In the genomic region with DNA sequence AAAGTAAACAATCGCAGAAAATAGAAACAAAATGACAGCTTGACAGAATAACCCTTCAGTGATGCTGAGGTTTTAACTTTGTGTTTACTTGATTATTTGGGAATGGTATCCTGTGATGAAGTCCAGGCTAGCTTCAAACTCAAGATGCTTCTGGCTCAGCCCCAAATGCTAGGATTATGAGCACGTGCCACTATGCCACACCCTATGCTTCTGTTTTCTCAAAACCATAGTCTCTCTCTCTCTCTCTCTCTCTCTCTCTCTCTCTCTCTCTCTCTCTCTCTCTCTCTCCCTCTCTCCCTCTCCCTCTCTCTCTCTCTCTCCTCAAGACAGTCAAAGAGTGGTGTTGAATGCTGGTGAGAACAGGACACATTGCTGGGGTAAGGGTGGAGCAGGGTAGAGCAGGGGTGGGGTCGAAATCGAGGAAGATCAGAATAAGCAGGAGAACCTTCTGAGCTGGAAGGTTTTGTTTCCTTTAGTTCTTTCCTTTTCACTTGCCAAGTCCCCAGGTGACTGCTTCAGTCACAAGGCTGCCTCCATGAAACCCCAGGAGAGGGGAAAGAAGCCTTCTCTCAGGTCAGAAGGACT, we compare ENCODE assay signal across 19 mouse cellular contexts.
DNase-seq lines count a peak whose midpoint lies in the region; ATAC-seq and TF ChIP-seq lines count a peak whose summit lies in the region.
"Had no signal": no experiment of that assay in that cellular context is flagged by ENCODE, and none has a peak within 500 bp of the region (broad histone marks: within the 10 kb centered on the region; RNA-seq: fewer than 3 reads in every experiment).

No protein-coding gene starts in this region.

- no peaks in the 10 kb centered on the region for H3K27me3 ChIP-seq in intestine, embryonic 16.5 days (replicated peaks; ENCODE audit: control insufficient read depth, insufficient read depth, low read length)
- H3K27me3 ChIP-seq in intestine, embryonic 15.5 days (replicated peaks): no peaks in the 10 kb centered on the region
- H3K27me3 ChIP-seq in MEL (ENCODE audit: control insufficient read depth in 1 of 2, insufficient read depth in 2 of 2, low read length in 2 of 2): peaks cover 0 to 2% of the 10 kb centered on the region in 2 experiments; a peak in 1 of 4 replicates
- no peaks in the 10 kb centered on the region for H3K27me3 ChIP-seq in liver, embryonic 13.5 days
- H3K27me3 ChIP-seq: embryonic facial prominence, embryonic 13.5 days; hindbrain, embryonic 12.5 days; neural tube, embryonic 15.5 days had no signal

- no peak for TF ChIP-seq EP300 in MEL (IDR thresholded peaks at IDR 0.05; ENCODE audit: low read depth in 1 of 2, low read length in 2 of 2)

- no peak for ATAC-seq in intestine, embryonic 16.5 days
- no peak for ATAC-seq in intestine, embryonic 15.5 days
- ATAC-seq in liver, embryonic 13.5 days (ENCODE audit: low read depth): peak; percentile 81
- 0 out of 2 replicates have a peak, but pooled peaks have one; percentile 34 for ATAC-seq in megakaryocyte-erythroid progenitor cell, adult 5-6 weeks (replicated peaks; ENCODE audit: low FRiP score, low TSS enrichment, poor library complexity, severe bottlenecking)
- ATAC-seq: forebrain, postnatal 0 days; inflammation-experienced regulatory T-cells, adult 6 months; midbrain, embryonic 16.5 days had no signal

- no peak overlapping the region for H3K4me3 ChIP-seq in intestine, embryonic 16.5 days (ENCODE audit: low read length)
- no peak overlapping the region for H3K4me3 ChIP-seq in intestine, embryonic 15.5 days (replicated peaks)
- H3K4me3 ChIP-seq in MEL (ENCODE audit: control insufficient read depth in 1 of 2, insufficient read depth in 1 of 2, low read depth in 2 of 2, low read length in 2 of 2): no peak overlapping the region
- no peak overlapping the region for H3K4me3 ChIP-seq in liver, embryonic 13.5 days (replicated peaks)
- H3K4me3 ChIP-seq: embryonic facial prominence, embryonic 13.5 days; forebrain, embryonic 10.5 days; hindbrain, embryonic 12.5 days; limb, embryonic 10.5 days; neural tube, embryonic 15.5 days had no signal

- no peaks in the 10 kb centered on the region for H3K9me3 ChIP-seq in intestine, embryonic 16.5 days (ENCODE audit: control insufficient read depth, low read length)
- no peaks in the 10 kb centered on the region for H3K9me3 ChIP-seq in intestine, embryonic 15.5 days
- no peaks in the 10 kb centered on the region for H3K9me3 ChIP-seq in MEL (replicated peaks; ENCODE audit: insufficient read depth, low read length)
- H3K9me3 ChIP-seq in liver, embryonic 13.5 days (replicated peaks): no peaks in the 10 kb centered on the region
- H3K9me3 ChIP-seq: embryonic facial prominence, embryonic 13.5 days; forebrain, embryonic 10.5 days; hindbrain, embryonic 12.5 days; limb, embryonic 10.5 days; neural tube, embryonic 15.5 days had no signal

- DNase-seq in MEL (ENCODE audit: low read depth, low spot score): no peak
- no peak for DNase-seq in liver, embryonic 13.5 days
- no peak for DNase-seq in gastrocnemius, postnatal 10 days
- no peak for DNase-seq in embryo, embryonic 11 days
- no peak for DNase-seq in cerebellum, adult 18-20 months
- DNase-seq: cerebellum, adult 8-10 months; forebrain, postnatal 0 days; thymus, postnatal 4 days had no signal

- H3K4me2 ChIP-seq in intestine, embryonic 16.5 days (ENCODE audit: low read depth, low read length): no peak overlapping the region
- no peak overlapping the region for H3K4me2 ChIP-seq in intestine, embryonic 15.5 days (replicated peaks)
- H3K4me2 ChIP-seq in liver, embryonic 13.5 days: peak overlapping the region; percentile 34
- H3K4me2 ChIP-seq: embryonic facial prominence, embryonic 13.5 days; heart, embryonic 11.5 days; hindbrain, embryonic 12.5 days; neural tube, embryonic 15.5 days had no signal

- 62% methylated on average over 4 of the region's 4 CpGs for WGBS in intestine, embryonic 16.5 days
- WGBS in intestine, embryonic 15.5 days: 70% methylated on average over 4 of the region's 4 CpGs
- WGBS in liver, embryonic 13.5 days (ENCODE audit: insufficient replicate concordance): 42% methylated on average over 4 of the region's 4 CpGs

- TF ChIP-seq POLR2A in MEL (IDR thresholded peaks at IDR 0.05; ENCODE audit: control insufficient read depth in 1 of 2, insufficient read depth in 1 of 2, low read depth in 1 of 2, low read length in 2 of 2, poor library complexity in 1 of 2): no peak

- peaks cover 3% of the 10 kb centered on the region; the same call in 1 of the 2 replicates for H3K4me1 ChIP-seq in intestine, embryonic 16.5 days (ENCODE audit: control insufficient read depth, insufficient read depth, low read length)
- peaks cover 13% of the 10 kb centered on the region; the same call in 1 of the 2 replicates for H3K4me1 ChIP-seq in intestine, embryonic 15.5 days (replicated peaks)
- H3K4me1 ChIP-seq in MEL (ENCODE audit: control insufficient read depth in 1 of 2, insufficient read depth in 2 of 2, low read length in 2 of 2): peaks cover 22 to 27% of the 10 kb centered on the region in 2 experiments
- peaks cover 42% of the 10 kb centered on the region for H3K4me1 ChIP-seq in liver, embryonic 13.5 days (replicated peaks)
- H3K4me1 ChIP-seq: embryonic facial prominence, embryonic 13.5 days; forebrain, embryonic 10.5 days; neural tube, embryonic 15.5 days had no signal

- no peak for TF ChIP-seq CTCF in MEL (IDR thresholded peaks at IDR 0.05 in 2 of 3, conservative IDR thresholded peaks at IDR 0.05 in 1 of 3; ENCODE audit: control insufficient read depth in 1 of 3, insufficient read depth in 1 of 3, low read depth in 2 of 3, low read length in 3 of 3, poor library complexity in 1 of 3, severe bottlenecking in 1 of 3)

- no peak for TF ChIP-seq RAD21 in MEL (IDR thresholded peaks at IDR 0.05; ENCODE audit: low read depth, low read length)

- H3K36me3 ChIP-seq in intestine, embryonic 16.5 days (ENCODE audit: control insufficient read depth, insufficient read depth, low read length): no peaks in the 10 kb centered on the region
- H3K36me3 ChIP-seq in intestine, embryonic 15.5 days: no peaks in the 10 kb centered on the region
- peaks cover 0 to 24% of the 10 kb centered on the region in 2 experiments; a peak in 2 of 4 replicates for H3K36me3 ChIP-seq in MEL (ENCODE audit: control insufficient read depth in 1 of 2, insufficient read depth in 2 of 2, low read length in 2 of 2)
- no peaks in the 10 kb centered on the region for H3K36me3 ChIP-seq in liver, embryonic 13.5 days
- H3K36me3 ChIP-seq: embryonic facial prominence, embryonic 13.5 days; forebrain, embryonic 10.5 days; hindbrain, embryonic 12.5 days; limb, embryonic 10.5 days; neural tube, embryonic 15.5 days had no signal

- H3K27ac ChIP-seq in intestine, embryonic 16.5 days (ENCODE audit: low read length): peak overlapping the region; percentile 28
- H3K27ac ChIP-seq in intestine, embryonic 15.5 days: no peak overlapping the region
- H3K27ac ChIP-seq in MEL (ENCODE audit: control insufficient read depth, low read depth, low read length): no peak overlapping the region
- H3K27ac ChIP-seq in liver, embryonic 13.5 days: peak overlapping the region; percentile 65
- H3K27ac ChIP-seq: embryonic facial prominence, embryonic 13.5 days; forebrain, embryonic 10.5 days; hindbrain, embryonic 12.5 days; limb, embryonic 10.5 days; neural tube, embryonic 15.5 days had no signal

- H3K79me2 ChIP-seq in MEL (ENCODE audit: control insufficient read depth, insufficient read depth, low read length, poor library complexity): no peaks in the 10 kb centered on the region

- H3K9ac ChIP-seq in intestine, embryonic 16.5 days (ENCODE audit: low read depth, low read length): no peak overlapping the region
- H3K9ac ChIP-seq in intestine, embryonic 15.5 days: no peak overlapping the region
- no peak overlapping the region for H3K9ac ChIP-seq in MEL (ENCODE audit: control insufficient read depth, low read depth, low read length, poor library complexity, severe bottlenecking)
- no peak overlapping the region for H3K9ac ChIP-seq in liver, embryonic 13.5 days
- H3K9ac ChIP-seq: embryonic facial prominence, embryonic 13.5 days; forebrain, postnatal 0 days; hindbrain, embryonic 12.5 days; neural tube, embryonic 15.5 days had no signal

TF ChIP-seq in MEL, 35 proteins besides CTCF, POLR2A, EP300 and RAD21:
- peak; percentile 41; the same call in 1 of the 2 replicates for TF ChIP-seq MYC (IDR thresholded peaks at IDR 0.05; ENCODE audit: low read depth, low read length)
- peak; percentile 93 for TF ChIP-seq BHLHE40 (IDR thresholded peaks at IDR 0.05; ENCODE audit: borderline replicate concordance, low read depth, low read length)
- peak; percentile 89; the same call in 1 of the 2 replicates for TF ChIP-seq JUND (IDR thresholded peaks at IDR 0.05; ENCODE audit: low read depth, low read length)
- TF ChIP-seq USF1 (IDR thresholded peaks at IDR 0.05; ENCODE audit: low read depth, low read length): peak; percentile 68
- TF ChIP-seq POLR2AphosphoS5 (IDR thresholded peaks at IDR 0.05; ENCODE audit: borderline replicate concordance, low read depth, low read length): no peak
- TF ChIP-seq MAX (IDR thresholded peaks at IDR 0.05; ENCODE audit: low read length): peak; percentile 75
- no peak for TF ChIP-seq MAFK (IDR thresholded peaks at IDR 0.05; ENCODE audit: borderline replicate concordance, low read depth, low read length)
- no peak for TF ChIP-seq SIN3A (IDR thresholded peaks at IDR 0.05; ENCODE audit: low read length)
TF ChIP-seq in MEL: peak in this region for 5.

Comparison
In these comparisons a context has a peak if more than half of its experiments do, and no peak if none do; other contexts are left out.
1. H3K27ac ChIP-seq: peak in intestine, embryonic 16.5 days (single experiment) and liver, embryonic 13.5 days (single experiment); none in intestine, embryonic 15.5 days (single experiment) and MEL (single experiment).
2. ATAC-seq: peak in liver, embryonic 13.5 days (single experiment) and megakaryocyte-erythroid progenitor cell, adult 5-6 weeks (single experiment); none in intestine, embryonic 16.5 days (single experiment) and intestine, embryonic 15.5 days (single experiment).